Mouse (Mus musculus) layer of hippocampus, adult 11-12 months (tissue): ENCODE measurements around the gene Fndc5.

Experiments
- DNase-seq: peaks from one replicate; pipeline ENCODE4 v3.0.0; 2022; ENCODE audit warnings: low spot score

Fndc5 gene

GRCm38 (mm10) chr4:129147552-129148103 lies 10.8 kb downstream of the Fndc5 start:
- DNase-seq, result no peak

GRCm38 (mm10) chr4:129149321-129149720 lies 12.5 kb downstream of the Fndc5 start:
- no peak for DNase-seq

GRCm38 (mm10) chr4:129151276-129151811 lies 14.5 kb downstream of the Fndc5 start:
- no peak for DNase-seq

- DNase-seq, result no peak
Observed at GRCm38 (mm10) chr4:129157541-129157940, 20.7 kb downstream of the Fndc5 start.

- DNase-seq, result no peak
Observed at GRCm38 (mm10) chr4:129158549-129158948, 21.8 kb downstream of the Fndc5 start.

DNA sequence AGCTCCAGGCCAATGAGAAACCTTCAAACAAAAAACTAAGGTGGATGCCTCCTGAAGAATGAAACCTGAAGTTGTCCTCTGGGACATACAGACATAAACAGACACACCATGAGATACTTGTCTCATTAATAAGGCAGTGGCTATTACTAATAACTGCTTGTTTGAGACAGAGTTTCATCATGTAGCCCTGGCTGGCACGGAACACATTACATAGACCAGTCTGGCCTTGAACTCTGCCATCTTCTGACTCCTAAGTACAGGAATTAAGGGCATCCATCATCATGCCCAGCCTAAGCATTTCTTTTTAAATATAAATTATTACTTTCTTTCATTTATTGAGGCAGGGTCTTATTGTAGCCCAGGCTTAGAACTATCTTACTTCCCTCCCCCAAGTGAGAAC lies 24.3 kb downstream of the Fndc5 start:
- DNase-seq, result no peak

GRCm38 (mm10) chr4:129161581-129162255 lies 24.9 kb downstream of the Fndc5 start:
- no peak for DNase-seq

DNA sequence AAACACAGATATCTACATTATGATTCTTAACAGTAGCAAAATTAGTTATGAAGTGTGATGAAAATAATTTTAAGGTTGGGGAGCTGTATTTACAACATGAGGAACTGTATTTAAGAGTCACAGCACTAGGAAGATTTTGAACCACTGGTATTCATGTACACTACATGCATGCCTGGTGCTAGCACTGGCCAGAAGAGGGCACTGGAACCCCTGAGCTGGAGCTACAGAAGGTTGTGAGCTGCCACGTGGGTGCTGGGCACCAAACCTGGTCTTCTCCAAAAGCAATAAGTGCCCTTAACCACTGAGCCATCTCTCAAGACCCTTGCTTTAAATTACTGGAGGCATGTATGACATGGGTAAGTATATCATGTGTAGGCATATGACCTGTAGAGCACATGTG lies 35.7 kb downstream of the Fndc5 start:
- DNase-seq, result no peak

DNA sequence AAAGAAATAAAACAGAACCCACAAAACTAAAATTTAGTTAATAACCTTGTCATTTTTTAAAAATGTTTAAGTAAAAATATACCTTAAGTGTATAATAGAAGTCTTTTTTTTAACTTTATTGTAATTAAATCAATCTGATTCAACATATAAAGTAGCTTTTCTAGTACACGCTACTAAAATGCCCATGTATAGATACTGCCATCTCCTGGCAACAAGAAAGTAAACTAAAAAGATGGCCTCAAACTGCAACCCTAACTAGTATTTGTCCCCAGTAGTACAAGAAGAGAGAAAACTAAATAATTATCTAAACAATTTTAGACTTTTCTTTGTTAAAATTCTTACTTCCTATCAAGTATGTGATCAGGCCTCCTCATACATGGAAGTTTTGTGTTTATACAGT lies 42.8 kb downstream of the Fndc5 start:
- DNase-seq, result no peak

DNA sequence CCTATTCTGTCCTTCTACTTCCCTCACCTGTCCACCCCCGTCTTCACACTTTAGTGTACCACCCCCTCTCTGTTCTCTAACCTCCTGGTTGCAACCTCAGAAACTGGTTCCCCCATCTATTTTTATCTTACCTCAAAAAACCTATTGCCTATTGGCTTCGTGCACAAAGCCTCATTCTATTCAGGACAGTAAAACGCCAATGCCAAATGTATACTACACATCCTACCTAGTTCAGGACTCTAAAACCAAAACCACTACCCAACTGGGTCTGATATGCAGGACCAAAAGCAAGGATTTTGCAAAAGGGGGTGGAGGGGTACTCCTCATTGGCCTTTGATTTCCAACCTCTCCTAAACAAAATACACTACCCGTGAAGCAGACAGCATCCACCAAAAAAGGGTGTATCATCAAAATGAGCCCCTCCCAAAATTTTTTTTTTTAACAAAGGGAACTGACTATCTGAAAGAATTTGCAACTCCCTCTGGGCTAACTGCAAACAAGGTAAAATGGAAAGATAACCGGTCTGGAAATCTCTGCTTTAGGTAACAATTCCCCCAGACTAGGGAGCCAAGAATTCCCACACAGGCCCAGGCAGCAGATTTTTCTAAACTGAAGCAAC lies 51.4 kb downstream of the Fndc5 start:
- no peak for DNase-seq

- DNase-seq, result peak; percentile 55
Observed at GRCm38 (mm10) chr4:129188803-129189541, 52.2 kb downstream of the Fndc5 start.

DNA sequence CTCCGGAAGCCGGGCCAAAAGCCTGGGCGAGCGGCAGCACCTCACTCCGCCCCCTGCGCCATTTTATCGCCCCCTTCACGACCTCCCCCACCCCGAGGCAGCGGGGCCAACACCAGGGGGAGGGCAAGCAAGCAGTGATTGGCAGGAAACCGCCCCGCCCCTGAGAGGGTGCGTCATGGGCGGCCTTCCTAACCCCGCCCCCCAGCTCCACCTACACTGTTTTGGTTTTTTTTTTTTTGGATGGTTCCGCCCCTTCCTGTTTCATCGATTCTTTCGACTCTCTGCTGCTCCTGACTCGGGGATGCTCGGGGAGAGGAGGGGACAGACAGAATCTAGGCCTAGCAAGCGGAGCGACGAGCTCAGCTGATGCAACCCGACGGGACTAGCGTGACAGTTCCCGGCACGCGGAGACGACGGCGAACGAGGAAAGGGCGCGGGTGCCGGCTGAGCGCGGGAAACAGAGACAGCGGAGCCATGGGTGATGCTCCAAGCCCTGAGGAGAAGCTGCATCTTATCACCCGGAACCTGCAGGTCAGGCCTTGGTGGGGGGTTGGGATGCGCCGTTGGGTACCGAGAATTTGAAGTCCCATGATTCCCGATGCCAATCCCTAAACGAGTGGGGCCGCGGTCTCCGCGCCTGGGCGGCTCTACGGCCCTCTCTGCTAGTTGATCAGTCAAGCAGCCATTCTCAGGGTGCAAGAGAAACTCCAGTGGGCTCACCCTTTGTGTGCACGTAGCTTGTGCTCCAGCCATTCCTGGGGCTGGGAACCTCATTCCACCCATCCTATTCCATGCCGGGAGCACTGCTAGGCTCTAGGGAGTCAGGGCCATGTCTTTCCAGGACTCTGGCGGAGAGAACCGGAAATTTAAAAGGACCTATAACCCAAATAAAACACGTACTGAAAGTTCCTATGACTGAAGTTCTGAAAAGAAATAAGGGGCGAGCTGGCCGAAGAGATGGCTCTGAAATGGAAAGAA lies 53.0 kb downstream of the Fndc5 start, which contains the start of the genes S100pbp and Yars:
TSS of gene S100pbp (minus strand) at position 186 of the 978 bp plus-strand sequence.
TSS of gene Yars (plus strand) at position 219 of the 978 bp plus-strand sequence.
- peak; percentile 97 for DNase-seq

- DNase-seq, result no peak
Observed at GRCm38 (mm10) chr4:129190538-129190937, 53.7 kb downstream of the Fndc5 start.

DNA sequence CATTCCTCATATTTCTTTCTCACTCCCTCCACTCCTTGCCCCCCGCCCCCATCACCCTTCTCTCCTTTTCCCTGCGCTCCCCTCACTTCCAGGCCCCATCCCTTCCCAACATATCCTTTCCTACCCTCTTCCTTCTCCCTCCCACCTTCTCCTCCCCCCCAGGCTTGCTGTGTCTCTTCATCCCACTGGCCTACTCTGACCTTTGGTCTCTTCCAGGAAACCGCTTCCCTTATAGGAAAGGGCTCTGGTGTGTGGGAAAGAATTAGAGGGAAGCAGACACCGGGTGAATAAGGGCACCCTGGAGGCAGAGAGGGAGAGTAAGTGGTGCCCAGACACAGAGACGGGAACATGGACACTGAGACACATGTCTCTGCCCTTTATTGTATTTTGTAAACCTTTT lies 54.9 kb downstream of the Fndc5 start:
- DNase-seq, result no peak
